Mouse (Mus musculus): ENCODE data around the gene Brms1l. TPM values are rescaled to one million over a fixed set of nuclear protein-coding genes. Genes with fewer than 3 reads are reported as not detected.

Gene Brms1l
- polyA plus RNA-seq, 1 experiment from 2014 or later, result 31.6 TPM

GRCm38 (mm10) chr12:55820661-55821314 lies 15.3 kb upstream of the Brms1l start, which contains the start of gene Ralgapa1:
TSS of gene Ralgapa1 (minus strand) at chr12:55821167.
- Histone ChIP-seq H3K27ac (ENCODE audit: low read depth, low read length) (peak within 1 kb of the TSS; percentile 95), H3K9ac (ENCODE audit: low read depth, low read length) (peak within 1 kb of the TSS; percentile 94), H3K4me3 (ENCODE audit: low read length) (peak within 1 kb of the TSS; percentile 83), H3K4me1 (ENCODE audit: control insufficient read depth, insufficient read depth, low read length) (no peaks in the 10 kb centered on the region), H3K27me3 (ENCODE audit: control insufficient read depth, insufficient read depth, low read length) (no peaks in the 10 kb centered on the region), H3K36me3 (ENCODE audit: control insufficient read depth, insufficient read depth, low read length) (no peaks in the 10 kb centered on the region), H3K4me2 (replicated peaks; ENCODE audit: low read depth, low read length) (peak within 1 kb of the TSS; percentile 48), H3K9me3 (ENCODE audit: control insufficient read depth, low read length) (no peaks in the 10 kb centered on the region)
- WGBS, result 0% methylated on average over 50 of the region's 78 CpGs
- ATAC-seq (ENCODE audit: low FRiP score, low TSS enrichment), result peak; percentile 94

- no peaks in the 10 kb centered on the region for H3K4me1 ChIP-seq (ENCODE audit: control insufficient read depth, insufficient read depth, low read length)
- H3K27ac ChIP-seq (ENCODE audit: low read depth, low read length), result no peak overlapping the region
- no peak overlapping the region for H3K4me2 ChIP-seq (replicated peaks; ENCODE audit: low read depth, low read length)
- H3K27me3 ChIP-seq (ENCODE audit: control insufficient read depth, insufficient read depth, low read length), result no peaks in the 10 kb centered on the region
- no peaks in the 10 kb centered on the region for H3K9me3 ChIP-seq (ENCODE audit: control insufficient read depth, low read length)
- H3K4me3 ChIP-seq (ENCODE audit: low read length), result no peak overlapping the region
- H3K36me3 ChIP-seq (ENCODE audit: control insufficient read depth, insufficient read depth, low read length), result no peaks in the 10 kb centered on the region
- H3K9ac ChIP-seq (ENCODE audit: low read depth, low read length), result no peak overlapping the region
- WGBS, result 87% methylated on average over 6 of the region's 6 CpGs
- no peak for ATAC-seq (ENCODE audit: low FRiP score, low TSS enrichment)
Measured at GRCm38 (mm10) chr12:55824027-55824426, 12.1 kb upstream of the Brms1l start.

GRCm38 (mm10) chr12:55825537-55825936 lies 10.6 kb upstream of the Brms1l start:
- Histone ChIP-seq H3K27me3 (ENCODE audit: control insufficient read depth, insufficient read depth, low read length) (no peaks in the 10 kb centered on the region), H3K27ac (ENCODE audit: low read depth, low read length) (no peak overlapping the region), H3K9ac (ENCODE audit: low read depth, low read length) (no peak overlapping the region), H3K4me3 (ENCODE audit: low read length) (no peak overlapping the region), H3K4me1 (ENCODE audit: control insufficient read depth, insufficient read depth, low read length) (no peaks in the 10 kb centered on the region), H3K9me3 (ENCODE audit: control insufficient read depth, low read length) (no peaks in the 10 kb centered on the region), H3K4me2 (replicated peaks; ENCODE audit: low read depth, low read length) (no peak overlapping the region), H3K36me3 (ENCODE audit: control insufficient read depth, insufficient read depth, low read length) (no peaks in the 10 kb centered on the region)
- no peak for ATAC-seq (ENCODE audit: low FRiP score, low TSS enrichment)
- WGBS, result 88% methylated on average over 2 of the region's 2 CpGs

- H3K27ac ChIP-seq (ENCODE audit: low read depth, low read length), result no peak overlapping the region
- no peaks in the 10 kb centered on the region for H3K27me3 ChIP-seq (ENCODE audit: control insufficient read depth, insufficient read depth, low read length)
- 19% methylated on average over 2 of the region's 2 CpGs for WGBS
- H3K9me3 ChIP-seq (ENCODE audit: control insufficient read depth, low read length), result no peaks in the 10 kb centered on the region
- no peaks in the 10 kb centered on the region for H3K36me3 ChIP-seq (ENCODE audit: control insufficient read depth, insufficient read depth, low read length)
- H3K4me2 ChIP-seq (replicated peaks; ENCODE audit: low read depth, low read length), result no peak overlapping the region
- H3K4me3 ChIP-seq (ENCODE audit: low read length), result no peak overlapping the region
- ATAC-seq (ENCODE audit: low FRiP score, low TSS enrichment), result no peak
- H3K9ac ChIP-seq (ENCODE audit: low read depth, low read length), result no peak overlapping the region
- H3K4me1 ChIP-seq (ENCODE audit: control insufficient read depth, insufficient read depth, low read length), result no peaks in the 10 kb centered on the region
Measured at GRCm38 (mm10) chr12:55831101-55831500, 5.0 kb upstream of the Brms1l start.

- Histone ChIP-seq H3K27ac (ENCODE audit: low read depth, low read length) (no peak overlapping the region), H3K4me3 (ENCODE audit: low read length) (no peak overlapping the region), H3K9ac (ENCODE audit: low read depth, low read length) (no peak overlapping the region), H3K27me3 (ENCODE audit: control insufficient read depth, insufficient read depth, low read length) (no peaks in the 10 kb centered on the region), H3K4me1 (ENCODE audit: control insufficient read depth, insufficient read depth, low read length) (0 out of 2 replicates have a peak, but pooled peaks cover 4% of the 10 kb centered on the region), H3K36me3 (ENCODE audit: control insufficient read depth, insufficient read depth, low read length) (no peaks in the 10 kb centered on the region), H3K9me3 (ENCODE audit: control insufficient read depth, low read length) (no peaks in the 10 kb centered on the region), H3K4me2 (replicated peaks; ENCODE audit: low read depth, low read length) (no peak overlapping the region)
- ATAC-seq (ENCODE audit: low FRiP score, low TSS enrichment), result no peak
Measured at GRCm38 (mm10) chr12:55832961-55833360, 3.2 kb upstream of the Brms1l start.

GRCm38 (mm10) chr12:55833906-55834625 lies 2.1 kb upstream of the Brms1l start:
- no peak overlapping the region for H3K9ac ChIP-seq (ENCODE audit: low read depth, low read length)
- no peak for ATAC-seq (ENCODE audit: low FRiP score, low TSS enrichment)
- no peak overlapping the region for H3K4me3 ChIP-seq (ENCODE audit: low read length)
- H3K36me3 ChIP-seq (ENCODE audit: control insufficient read depth, insufficient read depth, low read length), result no peaks in the 10 kb centered on the region
- H3K4me2 ChIP-seq (replicated peaks; ENCODE audit: low read depth, low read length), result no peak overlapping the region
- 64% methylated on average over 9 of the region's 9 CpGs for WGBS
- 0 out of 2 replicates have a peak, but pooled peaks cover 4% of the 10 kb centered on the region for H3K4me1 ChIP-seq (ENCODE audit: control insufficient read depth, insufficient read depth, low read length)
- no peaks in the 10 kb centered on the region for H3K9me3 ChIP-seq (ENCODE audit: control insufficient read depth, low read length)
- no peaks in the 10 kb centered on the region for H3K27me3 ChIP-seq (ENCODE audit: control insufficient read depth, insufficient read depth, low read length)
- no peak overlapping the region for H3K27ac ChIP-seq (ENCODE audit: low read depth, low read length)

- H3K36me3 ChIP-seq (ENCODE audit: control insufficient read depth, insufficient read depth, low read length), result no peaks in the 10 kb centered on the region
- WGBS, result 78% methylated on average over 8 of the region's 8 CpGs
Measured at GRCm38 (mm10) chr12:55834891-55835290, 1.2 kb upstream of the Brms1l start.

GRCm38 (mm10) chr12:55835857-55836198 lies 296 bp upstream of the Brms1l start:
- Histone ChIP-seq H3K4me1 (ENCODE audit: control insufficient read depth, insufficient read depth, low read length) (0 out of 2 replicates have a peak, but pooled peaks cover 4% of the 10 kb centered on the region), H3K4me3 (ENCODE audit: low read length) (peak overlapping the region; percentile 78), H3K27me3 (ENCODE audit: control insufficient read depth, insufficient read depth, low read length) (no peaks in the 10 kb centered on the region), H3K27ac (ENCODE audit: low read depth, low read length) (peak overlapping the region; percentile 77; the same call in 1 of the 2 replicates), H3K9ac (ENCODE audit: low read depth, low read length) (peak overlapping the region; percentile 47; the same call in 1 of the 2 replicates), H3K9me3 (ENCODE audit: control insufficient read depth, low read length) (no peaks in the 10 kb centered on the region), H3K36me3 (ENCODE audit: control insufficient read depth, insufficient read depth, low read length) (no peaks in the 10 kb centered on the region; the same call in 1 of the 2 replicates), H3K4me2 (replicated peaks; ENCODE audit: low read depth, low read length) (peak overlapping the region; percentile 45)
- under 1% methylated on average over 6 of the region's 6 CpGs for WGBS
- ATAC-seq (ENCODE audit: low FRiP score, low TSS enrichment), result no peak

More at GRCm38 (mm10) chr12:55834891-55835290, 1.2 kb upstream of the Brms1l start:
- H3K4me3 ChIP-seq (ENCODE audit: low read length), result no peak overlapping the region
- H3K27ac ChIP-seq (ENCODE audit: low read depth, low read length), result no peak overlapping the region
- H3K9me3 ChIP-seq (ENCODE audit: control insufficient read depth, low read length), result no peaks in the 10 kb centered on the region
- no peak overlapping the region for H3K9ac ChIP-seq (ENCODE audit: low read depth, low read length)
- H3K4me2 ChIP-seq (replicated peaks; ENCODE audit: low read depth, low read length), result no peak overlapping the region
- no peaks in the 10 kb centered on the region for H3K27me3 ChIP-seq (ENCODE audit: control insufficient read depth, insufficient read depth, low read length)
- H3K4me1 ChIP-seq (ENCODE audit: control insufficient read depth, insufficient read depth, low read length), result 0 out of 2 replicates have a peak, but pooled peaks cover 4% of the 10 kb centered on the region
- no peak for ATAC-seq (ENCODE audit: low FRiP score, low TSS enrichment)

- no peaks in the 10 kb centered on the region for H3K27me3 ChIP-seq (ENCODE audit: control insufficient read depth, insufficient read depth, low read length)
- ATAC-seq (ENCODE audit: low FRiP score, low TSS enrichment), result no peak
- no peak overlapping the region; the same call in 1 of the 2 replicates for H3K4me3 ChIP-seq (ENCODE audit: low read length)
- no peak overlapping the region for H3K27ac ChIP-seq (ENCODE audit: low read depth, low read length)
- 74% methylated on average over 3 of the region's 3 CpGs for WGBS
- H3K36me3 ChIP-seq (ENCODE audit: control insufficient read depth, insufficient read depth, low read length), result peaks cover 10% of the 10 kb centered on the region; the same call in 1 of the 2 replicates
- no peaks in the 10 kb centered on the region for H3K9me3 ChIP-seq (ENCODE audit: control insufficient read depth, low read length)
- H3K4me2 ChIP-seq (replicated peaks; ENCODE audit: low read depth, low read length), result no peak overlapping the region; the same call in 1 of the 2 replicates
- no peak overlapping the region for H3K9ac ChIP-seq (ENCODE audit: low read depth, low read length)
- 0 out of 2 replicates have a peak, but pooled peaks cover 4% of the 10 kb centered on the region for H3K4me1 ChIP-seq (ENCODE audit: control insufficient read depth, insufficient read depth, low read length)
Measured at GRCm38 (mm10) chr12:55837495-55837894, 1.4 kb downstream of the Brms1l start.

Measured in kidney, embryonic 14.5 days (tissue).